Mouse (Mus musculus): Measurements from ENCODE around the gene Chmp6. TPM values are rescaled to one million over a fixed set of nuclear protein-coding genes. Genes with fewer than 3 reads are reported as not detected.

Chmp6 gene
- polyA plus RNA-seq (2012; rRNA removed) = 42.6 and 65.7 TPM in 2 replicates

GRCm38 (mm10) chr11:119913291-119913934 lies at the start of gene Chmp6:
TSS of gene Chmp6 (plus strand) at chr11:119913441.

GRCm38 (mm10) chr11:119942727-119943427 lies 29.6 kb downstream of the Chmp6 start, which contains the start of gene Baiap2:
TSS of gene Baiap2 (plus strand) at chr11:119942763.

Other genes with a start within 250 kb of the Chmp6 start
- 58.7 and 60.2 TPM in 2 replicates for gene Baiap2, start 29.3 kb downstream of the Chmp6 start, polyA plus RNA-seq (2012; rRNA removed)
- gene Aatk, start 133.7 kb downstream of the Chmp6 start, polyA plus RNA-seq (2012; rRNA removed) = 5.9 and 7.3 TPM in 2 replicates
- 1.9 and 4.0 TPM in 2 replicates for gene Cep131, start 173.4 kb downstream of the Chmp6 start, polyA plus RNA-seq (2012; rRNA removed)
- 26.1 and 29.5 TPM in 2 replicates for gene Tepsin, start 185.3 kb downstream of the Chmp6 start, polyA plus RNA-seq (2012; rRNA removed)
- 33.9 and 42.6 TPM in 2 replicates for gene Ndufaf8, start 185.5 kb downstream of the Chmp6 start, polyA plus RNA-seq (2012; rRNA removed)
- gene Slc38a10, start 237.9 kb downstream of the Chmp6 start, polyA plus RNA-seq (2012; rRNA removed) = 27.4 and 28.0 TPM in 2 replicates